Mouse (Mus musculus) thymus, postnatal 4 days (tissue): Measurements from ENCODE around the gene Clip2.

Experiments used
- DNase-seq: peaks from one replicate; pipeline ENCODE4 v3.0.0; 2021

Clip2 gene

DNA sequence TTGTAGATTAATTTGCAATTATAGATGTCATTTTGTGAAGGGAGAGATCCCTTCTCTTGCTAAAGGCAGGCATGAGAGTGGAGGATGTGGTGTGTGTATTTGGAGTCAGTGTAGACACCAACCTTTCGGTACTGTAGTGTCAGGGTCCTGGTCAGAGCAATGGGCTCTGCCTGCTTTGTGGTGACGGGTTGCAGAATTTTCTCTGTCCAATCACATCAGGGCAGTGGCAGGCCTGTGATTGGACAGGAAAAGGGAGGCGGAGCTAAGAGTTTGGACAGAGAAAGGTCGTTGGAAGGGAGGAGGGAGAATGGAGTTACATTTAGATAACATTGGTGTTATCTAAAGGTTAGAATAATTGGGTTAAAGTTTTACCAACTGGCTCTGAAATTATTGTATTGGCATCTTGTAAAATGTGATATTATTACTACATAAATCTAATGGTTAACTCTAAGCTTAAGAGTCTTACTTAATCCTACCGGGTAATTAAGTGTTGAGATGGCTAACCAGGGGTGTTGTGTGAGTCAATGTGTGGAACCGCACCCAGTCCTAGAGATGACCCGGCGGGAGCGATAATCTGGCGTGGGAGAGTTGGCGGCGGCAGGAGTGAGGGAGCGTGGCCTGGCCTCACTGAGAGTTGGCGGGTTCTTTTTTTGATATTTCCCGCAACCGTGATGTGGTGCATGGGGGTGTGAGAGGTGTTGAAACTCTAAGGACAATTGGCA lies 8.4 kb upstream of the Clip2 start:
- no peak for DNase-seq

DNA sequence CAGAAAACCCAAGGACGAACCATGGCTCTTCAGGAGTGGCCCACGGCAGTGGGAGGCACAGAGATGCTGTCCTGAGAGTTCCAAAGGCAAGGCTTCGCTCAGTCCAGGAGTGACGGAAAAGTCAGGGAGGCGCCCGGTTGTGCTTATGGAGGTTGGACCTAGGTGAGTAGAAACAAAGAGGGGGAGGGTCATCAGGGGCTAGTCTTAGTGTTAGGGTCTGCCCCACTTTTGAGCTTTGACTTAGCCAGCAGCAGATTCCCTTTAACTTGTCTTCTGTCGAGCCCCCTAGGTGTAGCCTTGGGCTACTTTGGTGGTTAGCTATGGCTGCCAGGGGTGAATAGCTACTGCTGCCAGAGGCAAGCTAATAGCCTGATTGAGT lies 7.8 kb upstream of the Clip2 start, which contains the start of gene Syna:
Gene Syna, minus strand, starts transcription at position 101 of the 379 bp plus-strand sequence.
- DNase-seq = no peak

DNA sequence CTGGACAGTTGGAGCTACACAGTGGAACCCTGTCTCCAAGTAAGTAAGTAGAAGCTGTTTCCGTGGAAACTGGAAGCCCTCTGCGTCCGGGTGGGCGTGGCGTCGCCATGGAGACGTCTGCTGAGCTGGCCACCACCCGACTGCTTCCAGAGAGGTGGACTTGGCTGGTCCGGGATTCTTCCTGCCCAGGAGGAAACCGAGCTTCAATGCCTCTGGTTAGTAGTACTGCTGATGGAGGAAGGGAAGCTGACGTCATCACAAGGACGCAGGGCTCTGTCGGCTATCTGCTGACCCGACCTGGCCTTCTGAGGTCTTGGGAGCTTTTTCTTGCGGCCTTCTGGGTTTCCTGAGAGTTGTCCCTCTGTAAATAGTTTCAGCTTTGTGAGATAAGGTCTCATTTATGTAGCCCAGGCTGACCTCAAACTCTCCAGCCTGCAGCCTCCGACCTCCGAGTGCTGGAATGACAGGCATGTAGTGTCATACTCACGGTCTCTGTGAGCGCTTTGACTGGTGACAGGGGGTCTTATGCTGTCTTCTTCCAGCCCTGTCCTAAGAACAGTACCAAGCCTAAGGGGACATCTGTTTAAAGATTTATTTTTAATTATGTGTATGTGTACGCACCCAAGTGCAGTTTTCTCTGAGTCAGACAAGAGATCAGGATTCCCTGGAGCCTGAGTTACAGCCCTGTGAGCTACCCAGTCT lies 3.4 kb upstream of the Clip2 start:
- DNase-seq = peak; percentile 74

DNA sequence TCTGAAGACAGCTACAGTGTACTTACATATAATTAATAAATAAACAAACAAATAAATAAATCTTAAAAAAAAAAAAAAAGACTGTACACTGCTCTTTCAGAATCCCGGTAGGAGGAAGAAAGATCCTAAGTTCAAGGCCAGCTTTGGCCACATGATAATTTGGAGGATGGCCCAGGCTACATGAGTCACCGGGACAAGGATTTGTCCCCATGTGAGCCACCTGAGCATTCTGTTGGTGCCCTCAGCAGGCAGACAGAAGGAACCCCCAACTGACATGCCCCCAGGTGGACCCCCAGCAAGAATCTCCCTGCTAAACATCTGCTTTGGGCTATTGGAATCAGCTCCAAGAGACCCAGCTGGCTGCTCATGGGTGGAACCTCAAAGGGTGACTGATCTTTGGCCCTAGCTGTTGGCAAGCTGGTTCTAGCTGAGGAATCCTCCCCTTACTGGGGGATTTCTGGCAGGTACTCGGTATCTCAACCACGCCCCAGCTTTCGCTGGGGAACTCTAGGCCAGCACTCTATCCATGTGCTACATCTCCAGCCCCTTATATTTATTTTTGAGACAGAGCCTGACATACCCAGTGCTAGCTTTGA lies 1.8 kb upstream of the Clip2 start:
- no peak for DNase-seq

DNA sequence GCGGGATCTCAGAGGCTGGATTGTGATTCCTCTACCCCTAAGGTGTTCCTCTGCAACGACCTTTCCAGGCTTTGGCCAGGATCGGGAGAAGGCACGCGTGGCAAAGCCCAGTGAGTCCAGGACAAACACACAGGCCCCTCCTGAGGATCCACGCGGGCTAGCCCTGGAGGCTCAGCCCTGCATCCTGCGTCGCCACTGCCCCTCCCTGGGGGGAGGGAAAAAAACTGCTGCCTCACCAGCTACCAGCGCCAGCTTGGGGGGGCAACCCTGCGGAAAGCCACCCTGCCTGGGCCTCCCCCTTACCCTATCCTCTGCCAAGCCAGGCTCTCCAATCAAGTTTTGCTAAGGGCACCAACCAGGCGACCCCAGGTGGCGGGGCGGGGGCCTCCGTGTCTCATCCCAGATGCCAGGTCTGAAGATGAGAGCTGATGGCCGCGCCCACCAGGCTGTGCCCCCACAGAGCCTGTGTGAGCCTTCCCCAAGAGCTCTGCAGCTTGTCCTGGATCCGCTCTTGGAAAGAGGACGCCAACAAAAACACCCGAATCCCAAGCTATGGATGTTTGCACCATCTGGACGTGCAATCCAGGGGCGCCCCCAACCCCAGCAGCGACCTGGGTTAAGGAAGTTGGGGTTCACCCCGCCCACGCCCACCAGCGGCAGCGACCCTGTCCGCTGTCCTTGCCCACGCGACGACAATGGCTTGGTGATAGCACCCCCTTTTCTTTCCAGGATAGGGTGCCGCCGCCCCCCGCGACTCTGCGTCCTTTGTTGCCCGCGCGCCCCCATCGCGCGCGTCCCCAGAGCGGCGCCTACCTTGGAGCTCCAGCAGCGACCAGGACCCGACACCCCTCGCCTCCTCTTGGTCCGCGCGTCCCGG lies 763 bp downstream of the Clip2 start:
- peak; percentile 74 for DNase-seq

DNA sequence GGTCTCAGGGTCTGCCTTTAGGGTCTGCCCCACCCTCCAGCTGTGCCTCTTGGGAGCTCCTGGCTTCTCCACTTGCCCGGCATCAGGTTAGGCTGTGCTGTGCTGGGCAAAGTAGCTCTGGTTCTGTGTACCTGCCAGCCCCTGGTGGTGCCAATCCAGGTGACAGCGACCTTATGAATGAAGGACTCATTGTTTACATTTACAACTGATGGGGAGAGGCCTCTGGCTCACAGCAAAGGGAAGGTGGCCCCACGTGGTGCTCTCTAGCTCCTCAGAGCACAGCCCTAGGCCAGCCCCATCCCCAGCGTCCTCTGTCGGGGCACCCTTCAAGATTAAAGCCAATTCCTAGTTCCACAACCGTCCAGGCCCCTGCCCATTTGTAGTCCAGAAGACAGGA lies 1.4 kb downstream of the Clip2 start:
- peak; percentile 41 for DNase-seq

DNA sequence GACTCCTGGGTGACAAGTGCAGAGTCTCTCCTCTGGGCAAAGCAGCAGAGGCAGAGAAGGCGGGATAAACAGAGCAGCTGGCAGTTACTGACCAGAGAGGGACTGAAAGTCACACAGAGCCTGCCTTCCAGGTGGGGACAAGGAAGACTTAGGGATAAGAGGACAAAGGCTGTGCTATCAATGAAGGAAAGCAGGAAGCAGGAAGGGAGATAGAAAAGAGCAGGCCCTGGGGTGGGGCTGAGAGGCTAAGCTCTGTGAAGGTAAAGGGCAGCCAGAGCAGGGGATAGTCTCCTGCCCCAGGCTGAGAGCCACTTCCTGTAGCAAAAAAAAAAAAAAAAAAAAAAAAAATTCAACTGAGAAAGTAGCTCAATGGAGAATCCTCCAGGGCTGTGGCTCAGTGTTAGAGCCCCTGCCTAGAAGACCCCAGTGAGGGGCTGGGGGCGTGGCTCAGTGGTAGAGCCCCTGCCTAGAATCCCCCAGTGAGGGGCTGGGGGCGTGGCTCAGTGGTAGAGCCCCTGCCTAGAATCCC lies 2.5 kb downstream of the Clip2 start:
- no peak for DNase-seq

DNA sequence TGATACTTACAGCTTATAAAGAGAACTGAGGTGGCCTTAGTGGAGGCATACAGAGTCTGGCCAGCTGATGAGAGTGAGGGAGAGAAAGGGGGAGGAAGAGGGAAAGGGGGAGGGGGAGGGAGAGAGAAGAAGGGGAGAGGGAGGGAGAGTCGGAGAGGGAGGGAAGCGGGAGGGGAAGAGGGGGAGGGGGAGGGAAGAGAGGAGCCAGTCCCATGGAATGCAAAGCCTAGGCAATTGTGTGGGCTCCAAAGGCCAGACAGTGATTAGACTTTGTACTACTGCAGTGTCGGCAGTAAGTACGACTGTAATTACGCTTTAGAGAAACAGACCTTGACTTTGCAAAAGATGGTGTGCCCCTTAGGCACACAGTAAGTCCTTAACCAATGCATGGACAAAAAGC lies 3.9 kb downstream of the Clip2 start:
- no peak for DNase-seq

DNA sequence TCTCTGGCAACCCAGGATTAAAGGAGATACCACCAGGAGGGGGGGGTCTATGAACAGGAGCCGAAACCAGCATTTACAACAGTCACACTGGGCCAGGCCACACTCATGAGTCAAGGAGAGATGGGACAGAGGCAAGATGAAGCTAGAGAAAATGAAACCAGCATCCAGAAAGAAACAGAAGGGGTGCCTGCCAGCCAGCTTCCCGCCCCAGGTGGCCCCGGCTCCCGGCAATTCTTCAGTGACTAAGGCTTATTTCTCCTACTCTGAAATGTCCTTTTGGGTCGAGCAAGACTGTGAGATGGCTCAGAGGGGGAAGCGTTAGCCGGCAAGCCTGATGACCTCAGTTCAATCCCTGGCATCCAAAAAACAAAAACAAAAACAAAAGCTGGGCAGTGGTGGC lies 5.4 kb downstream of the Clip2 start:
- no peak for DNase-seq

DNA sequence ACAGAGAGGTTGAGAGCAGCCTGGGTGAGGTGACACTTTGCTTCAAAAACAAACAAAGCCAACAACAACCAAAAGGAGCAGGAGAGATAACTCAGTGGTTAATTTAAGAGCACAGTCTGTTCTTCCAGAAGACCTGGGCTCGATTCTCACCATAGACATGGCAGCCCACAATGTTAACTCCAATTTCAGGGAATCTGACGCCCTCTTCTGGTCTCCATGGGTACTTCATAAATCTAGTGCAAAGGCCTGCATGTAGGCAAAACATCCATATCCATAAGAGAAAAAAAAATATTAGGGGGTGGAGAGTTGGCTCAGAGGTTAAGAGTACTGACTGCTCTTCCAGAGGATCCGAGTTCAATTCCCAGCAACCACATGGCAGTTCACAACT lies 7.0 kb downstream of the Clip2 start:
- DNase-seq = no peak

DNA sequence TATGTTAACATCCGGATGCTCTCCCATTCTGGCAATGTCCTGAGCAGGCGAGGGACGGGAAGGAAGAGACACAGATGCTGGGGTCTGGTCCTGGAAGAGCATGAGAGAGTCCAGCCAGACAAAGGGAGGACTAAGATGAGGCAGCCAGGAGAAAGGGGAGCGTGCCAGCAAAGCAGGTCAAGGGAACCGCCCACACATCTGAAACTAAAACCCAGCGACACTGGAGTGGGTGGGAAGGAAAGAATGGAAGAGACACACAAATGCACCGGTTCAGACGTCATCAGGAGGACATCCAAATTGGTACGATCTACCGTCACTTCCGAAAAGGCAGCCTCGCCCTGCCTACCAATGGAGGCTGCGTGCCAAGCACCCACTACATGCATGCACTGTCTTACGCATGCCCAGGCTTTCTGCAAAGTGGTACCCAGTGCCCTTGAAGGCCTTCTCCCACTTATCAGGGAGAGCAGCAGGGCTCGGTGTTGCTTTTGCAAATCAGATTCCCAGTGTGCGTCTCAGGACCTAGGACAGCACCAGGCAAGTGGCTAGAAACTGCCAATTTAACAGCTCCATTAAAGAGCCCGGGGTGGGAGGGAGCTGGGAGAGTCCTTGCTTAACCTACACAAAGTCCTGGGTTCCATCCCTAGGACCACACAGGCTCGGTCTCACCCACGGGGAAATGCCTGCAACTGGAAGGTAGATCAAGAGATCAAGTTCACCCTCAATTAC lies 7.6 kb downstream of the Clip2 start:
- no peak for DNase-seq

DNA sequence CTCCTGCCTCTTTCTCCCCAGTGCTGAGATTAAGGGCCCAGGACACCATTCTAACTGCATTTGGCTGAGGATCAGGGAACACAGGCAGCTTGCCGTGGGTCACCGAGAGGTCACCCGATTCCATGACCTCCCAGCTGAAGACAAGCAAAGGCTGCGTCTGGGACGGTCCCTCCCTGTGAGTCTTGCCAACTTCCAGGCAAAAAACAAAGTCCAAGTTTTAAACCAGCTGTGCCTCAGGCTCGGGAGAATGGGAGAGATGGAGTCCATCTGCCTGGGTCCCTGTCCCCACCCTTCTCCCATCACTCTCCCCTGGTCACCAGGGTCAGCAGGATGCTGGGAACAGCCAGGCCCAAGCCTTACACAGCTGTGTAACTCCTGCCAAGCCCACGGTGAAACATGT lies 10.6 kb downstream of the Clip2 start:
- DNase-seq = no peak

DNA sequence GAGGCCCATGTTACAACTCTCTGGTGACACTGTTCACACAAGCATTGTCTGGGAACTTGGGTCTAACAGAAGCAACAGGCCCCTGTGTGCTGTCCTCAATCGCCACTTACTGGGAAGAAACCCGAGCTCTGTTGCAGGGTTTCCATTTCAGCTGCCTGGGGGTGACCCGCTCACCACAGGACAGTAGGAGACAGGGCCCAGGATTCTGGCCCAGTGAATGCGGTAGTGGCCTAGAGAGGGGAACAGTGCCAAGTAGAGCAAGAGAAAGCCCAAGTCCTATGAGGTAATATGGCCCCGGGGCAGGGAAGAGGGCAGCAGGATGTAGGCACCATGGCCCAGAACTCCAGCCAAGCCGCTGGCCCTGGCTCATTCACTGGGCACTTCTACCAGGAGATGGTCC lies 11.4 kb downstream of the Clip2 start:
- no peak for DNase-seq

DNA sequence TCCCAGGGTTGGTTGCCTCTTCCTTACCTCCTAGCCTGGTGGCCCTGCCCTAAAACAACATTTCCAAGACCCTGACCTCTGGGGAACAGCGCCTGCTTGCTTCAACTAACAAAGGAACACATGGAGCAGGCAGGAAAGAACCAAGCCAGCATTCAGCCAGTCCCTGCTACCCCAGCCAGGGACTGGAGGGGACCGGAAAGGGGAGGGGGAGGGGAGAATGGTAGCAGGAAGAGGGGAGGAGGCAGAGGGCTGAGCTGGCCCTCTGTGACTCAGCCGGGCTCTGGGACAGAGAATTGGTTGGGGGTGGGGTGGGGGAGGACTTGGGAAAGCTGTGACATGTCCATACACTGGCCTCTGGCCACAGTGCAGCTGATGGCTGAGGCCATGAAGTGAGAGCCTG lies 12.3 kb downstream of the Clip2 start:
- peak; percentile 71 for DNase-seq

DNA sequence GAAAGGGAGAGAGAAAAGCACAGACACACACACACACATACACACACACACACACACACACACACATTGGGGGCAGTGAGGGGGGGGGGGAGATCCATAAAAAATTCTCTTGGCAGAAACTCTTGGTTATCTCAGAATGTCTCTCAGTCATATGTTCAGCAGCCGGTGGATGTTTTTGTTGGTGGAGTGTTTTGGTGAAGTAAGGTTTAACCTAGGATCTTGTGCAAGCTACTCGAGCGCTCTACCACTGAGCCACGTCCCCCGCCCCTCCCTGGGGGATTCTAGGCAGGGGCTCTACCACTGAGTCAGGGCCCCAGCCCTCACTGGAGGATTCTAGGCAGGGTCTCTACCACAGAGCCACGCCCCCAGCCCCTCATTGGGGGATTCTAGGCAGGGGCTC lies 16.2 kb downstream of the Clip2 start:
- DNase-seq = no peak

DNA sequence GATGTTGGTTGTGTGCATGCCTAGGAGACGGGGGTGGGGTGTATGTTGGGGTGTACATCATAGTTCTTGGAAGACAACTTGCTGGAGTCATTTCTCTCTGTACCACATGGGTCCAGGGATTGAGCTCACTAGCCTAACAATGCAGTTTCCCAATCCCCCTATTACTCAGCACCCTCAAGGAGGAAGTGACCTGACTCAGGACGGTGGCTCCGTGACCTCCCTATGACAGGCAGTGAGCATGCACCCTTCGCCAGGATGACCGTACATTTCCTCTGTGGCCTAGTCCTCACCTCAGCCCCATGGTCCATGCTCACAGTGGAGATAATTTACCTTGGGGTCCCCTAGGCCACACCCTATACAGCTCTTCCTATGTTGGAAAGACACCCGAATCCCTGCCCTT lies 19.8 kb downstream of the Clip2 start:
- DNase-seq = no peak

DNA sequence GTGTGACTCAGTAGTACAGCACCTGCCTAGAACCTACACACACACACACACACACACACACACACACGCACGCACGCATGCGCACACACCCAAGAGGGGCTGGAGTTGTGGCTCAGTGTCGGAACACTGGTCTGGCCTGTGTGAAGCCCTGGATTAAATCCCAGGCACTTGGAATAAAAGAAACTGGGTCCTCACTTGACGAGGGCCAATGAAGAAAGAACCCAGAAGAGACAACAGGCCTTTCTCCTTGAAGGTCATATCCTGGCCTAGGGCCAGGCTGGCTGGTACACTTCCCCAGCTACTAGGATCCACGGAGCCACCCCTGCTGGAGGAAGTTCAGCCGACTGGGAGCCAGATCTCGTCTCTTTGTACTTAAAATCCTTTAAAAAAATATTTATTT lies 20.6 kb downstream of the Clip2 start:
- no peak for DNase-seq

DNA sequence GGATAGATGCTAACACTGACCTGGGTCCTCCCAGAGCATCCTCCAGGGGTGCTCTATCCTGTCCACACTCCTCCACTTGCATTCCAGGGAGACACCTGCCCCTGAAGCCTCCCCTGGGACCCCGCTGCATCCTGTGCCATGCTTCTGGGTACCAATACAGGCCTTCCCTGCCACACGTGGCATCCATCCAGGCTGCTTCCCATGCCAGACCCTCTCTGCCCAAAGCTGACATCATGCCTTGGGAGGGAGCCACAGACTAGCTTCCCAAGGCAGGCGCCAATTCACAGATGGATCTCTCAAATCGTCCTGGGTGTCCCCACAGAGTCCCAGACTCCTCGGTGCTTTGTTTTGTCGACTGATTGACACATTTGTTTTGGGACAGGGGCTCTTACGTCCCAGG lies 21.4 kb downstream of the Clip2 start:
- no peak for DNase-seq

DNA sequence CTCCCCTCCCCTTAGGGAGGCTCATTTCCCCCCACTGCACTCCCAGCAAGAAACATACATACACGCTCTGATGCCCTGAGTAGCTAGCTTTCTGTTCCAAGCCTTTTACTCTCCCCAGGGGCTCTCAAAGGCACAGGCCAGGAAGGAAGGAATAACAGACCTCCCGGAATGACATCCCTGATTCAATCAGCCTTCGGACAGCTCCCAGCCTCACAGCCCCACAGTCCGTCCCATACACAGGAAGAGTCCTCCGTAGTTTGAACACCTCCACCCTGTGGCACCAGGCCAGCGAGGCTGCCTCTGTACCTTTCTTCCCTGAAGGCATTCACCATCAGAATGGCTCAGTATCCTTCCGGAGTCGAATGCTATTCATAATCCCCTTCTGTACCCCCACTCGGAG lies 23.7 kb downstream of the Clip2 start:
- no peak for DNase-seq

DNA sequence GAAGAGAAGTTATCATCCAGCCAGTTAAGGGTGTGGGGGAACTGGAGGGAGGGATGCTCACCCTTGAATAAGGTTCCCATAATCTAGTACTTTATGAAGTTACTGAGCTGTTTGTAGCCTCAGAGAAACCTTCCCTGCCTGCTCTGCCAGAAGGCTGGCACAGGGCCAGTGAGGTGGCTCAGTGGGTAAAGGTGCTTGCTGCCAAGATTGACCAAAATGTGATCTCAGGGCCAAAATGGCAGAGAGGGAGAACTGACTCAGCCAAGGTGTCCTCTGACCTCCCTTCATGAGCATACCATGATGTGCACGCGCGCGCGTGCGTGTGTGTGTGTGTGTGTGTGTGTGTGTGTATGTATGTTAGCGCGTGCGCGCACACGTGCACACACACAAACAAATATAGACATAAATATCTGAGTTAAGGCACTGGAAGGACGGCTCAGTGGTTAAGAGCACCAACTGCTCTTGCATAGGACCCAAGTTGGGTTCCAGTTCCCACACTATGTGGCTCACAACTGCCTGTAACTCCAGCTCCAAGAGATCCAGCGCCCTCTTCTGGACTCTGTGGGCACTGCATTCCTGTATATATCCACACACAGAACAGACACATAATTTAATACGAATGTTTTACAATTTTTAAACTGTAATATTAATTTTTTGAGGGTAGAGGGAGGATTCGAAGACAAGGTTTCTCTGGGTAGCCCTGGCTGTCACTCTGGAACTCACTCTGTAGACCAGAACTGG lies 26.1 kb downstream of the Clip2 start:
- DNase-seq = peak; percentile 41

DNA sequence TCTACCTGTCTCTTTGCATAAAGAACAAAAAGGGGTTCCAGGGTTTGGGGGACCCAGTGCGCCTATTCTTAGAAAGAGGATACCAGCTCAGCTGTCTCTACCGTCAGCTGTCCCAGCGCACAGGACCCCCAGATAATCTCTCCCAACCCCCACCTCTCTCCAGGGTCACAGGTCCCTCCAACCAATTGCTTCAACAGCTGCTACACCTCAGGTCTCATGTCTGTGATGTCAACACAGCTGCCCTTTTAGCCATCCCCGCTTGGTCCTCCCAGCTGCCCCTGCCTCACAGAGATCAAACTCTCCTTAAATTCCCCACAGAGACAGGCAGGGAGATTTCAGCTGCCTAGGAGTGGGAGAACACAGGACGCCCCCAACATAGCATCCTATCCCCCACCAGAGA lies 28.5 kb downstream of the Clip2 start:
- no peak for DNase-seq

DNA sequence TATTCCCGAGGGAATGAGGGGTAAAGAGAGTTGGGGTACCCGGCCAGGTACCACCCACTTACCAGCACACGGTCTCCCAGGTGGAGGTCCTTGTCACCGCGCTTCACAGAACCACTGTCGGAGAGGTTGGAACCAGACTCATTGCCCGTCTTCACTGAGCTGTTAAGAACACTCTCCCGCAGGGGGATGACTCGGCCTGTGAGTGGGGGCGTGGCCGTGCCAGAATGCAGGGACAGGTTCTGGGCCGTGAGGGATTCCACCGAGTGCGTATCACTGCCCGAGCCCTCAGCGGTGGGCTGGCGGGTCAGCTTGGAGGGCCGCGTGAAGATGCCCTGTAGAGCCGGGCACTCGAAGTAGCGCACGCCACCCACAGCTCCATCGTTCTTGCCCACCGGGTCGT lies 29.7 kb downstream of the Clip2 start:
- DNase-seq = no peak
